Mouse (Mus musculus): ENCODE measurements around the gene Swap70. TPM values are rescaled to one million over a fixed set of nuclear protein-coding genes. Genes with fewer than 3 reads are reported as not detected.
A peak's percentile ranks its signal among the peaks of the same experiment; 100 is the strongest.

Swap70 gene
- polyA plus RNA-seq, 1 experiment = 4.9 TPM

DNA sequence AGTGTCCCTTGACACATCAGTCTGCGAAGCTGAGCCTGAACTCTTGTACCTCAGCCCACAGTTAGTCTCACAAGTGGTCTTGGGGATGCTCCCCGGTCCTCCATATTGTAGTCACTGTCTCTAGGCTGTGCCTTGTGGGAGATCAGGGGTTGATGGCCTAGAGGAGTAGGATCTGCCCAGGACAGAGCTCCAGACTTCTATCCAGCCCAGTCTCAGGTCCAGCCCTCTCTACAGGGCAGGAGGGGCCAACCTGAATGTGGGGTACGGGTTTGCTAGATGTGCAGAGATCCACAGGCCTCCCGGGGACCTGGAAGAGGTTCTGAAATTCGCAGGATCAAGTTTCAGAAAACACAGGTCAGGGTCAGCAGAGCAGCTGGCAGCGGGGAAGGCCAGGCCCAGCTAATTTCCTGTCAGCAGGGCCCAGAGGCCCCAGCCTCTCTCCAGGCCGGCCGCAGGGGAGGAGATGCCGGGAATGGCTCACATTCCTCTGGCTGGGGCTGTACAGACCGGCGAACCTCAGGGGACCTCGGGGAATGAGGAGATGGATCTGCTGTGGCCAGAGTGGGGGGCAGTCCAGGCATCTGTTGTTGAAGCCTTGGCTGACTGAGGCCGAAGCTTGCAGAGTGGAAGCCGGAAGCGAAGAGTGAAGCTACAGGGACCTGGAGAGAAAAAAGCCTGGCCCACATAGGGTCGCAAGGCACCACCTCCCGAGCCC, 75.5 kb downstream of the Swap70 start:
- Histone ChIP-seq H3K4me3 (ENCODE audit: insufficient read depth, low read depth, low read length) (no peak overlapping the region), H3K27ac (replicated peaks; ENCODE audit: low read depth, low read length) (peak overlapping the region; percentile 83)

DNA sequence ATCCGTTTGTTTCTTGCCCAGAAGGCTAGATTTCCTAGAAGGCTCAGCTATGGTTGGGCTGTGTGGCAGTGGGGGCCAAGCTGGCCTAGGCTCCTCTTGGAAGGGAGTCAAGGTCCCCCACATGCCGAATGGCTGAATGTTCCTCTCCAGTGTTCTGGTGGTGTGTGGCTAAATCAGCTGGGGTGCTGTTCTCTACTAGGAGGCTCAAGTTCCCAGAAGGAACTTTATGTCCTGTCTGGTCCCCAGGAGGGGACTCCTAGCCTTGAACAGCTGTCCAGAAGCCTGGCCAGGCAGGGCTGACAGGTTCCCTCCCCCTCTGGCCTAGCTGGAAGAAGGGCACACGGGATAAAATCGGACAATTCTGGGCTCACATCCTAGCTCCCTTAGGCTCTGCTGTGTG, 76.1 kb downstream of the Swap70 start:
- no peak overlapping the region for H3K4me3 ChIP-seq (ENCODE audit: insufficient read depth, low read depth, low read length)
- peaks cover 17% of the 10 kb centered on the region for H3K4me1 ChIP-seq (ENCODE audit: control insufficient read depth, insufficient read depth, insufficient read length, low read length)
- peak overlapping the region; percentile 83 for H3K27ac ChIP-seq (replicated peaks; ENCODE audit: low read depth, low read length)

More for the DNA sequence above, 75.5 kb downstream of the Swap70 start:
- peaks cover 17% of the 10 kb centered on the region for H3K4me1 ChIP-seq (ENCODE audit: control insufficient read depth, insufficient read depth, insufficient read length, low read length)

DNA sequence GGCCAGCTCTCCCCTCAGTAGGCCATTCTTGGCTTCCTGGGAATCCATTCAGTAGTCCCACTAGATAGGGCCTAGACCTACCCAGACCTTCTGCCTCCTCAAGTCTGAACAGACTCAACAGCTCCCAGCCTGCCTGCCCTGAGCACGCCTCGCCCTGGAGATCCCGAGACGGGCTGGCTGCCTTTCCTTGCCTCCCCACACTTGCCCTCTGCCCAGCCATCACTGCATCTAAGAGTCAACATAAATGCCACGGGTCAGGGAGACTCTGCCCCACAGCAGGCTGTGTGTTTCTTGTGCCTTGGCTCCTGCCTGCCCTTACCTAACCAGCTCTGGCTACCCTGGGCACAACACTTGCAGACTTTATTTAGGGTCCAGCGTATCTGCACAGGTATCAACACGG, 76.6 kb downstream of the Swap70 start:
- Histone ChIP-seq H3K27ac (replicated peaks; ENCODE audit: low read depth, low read length) (peak overlapping the region; percentile 15), H3K4me3 (ENCODE audit: insufficient read depth, low read depth, low read length) (no peak overlapping the region), H3K4me1 (ENCODE audit: control insufficient read depth, insufficient read depth, insufficient read length, low read length) (peaks cover 17% of the 10 kb centered on the region)

GRCm38 (mm10) chr7:110298739-110299410, 77.4 kb downstream of the Swap70 start:
- Histone ChIP-seq H3K27ac (replicated peaks; ENCODE audit: low read depth, low read length) (no peak overlapping the region), H3K4me3 (ENCODE audit: insufficient read depth, low read depth, low read length) (no peak overlapping the region), H3K4me1 (ENCODE audit: control insufficient read depth, insufficient read depth, insufficient read length, low read length) (peaks cover 17% of the 10 kb centered on the region)

DNA sequence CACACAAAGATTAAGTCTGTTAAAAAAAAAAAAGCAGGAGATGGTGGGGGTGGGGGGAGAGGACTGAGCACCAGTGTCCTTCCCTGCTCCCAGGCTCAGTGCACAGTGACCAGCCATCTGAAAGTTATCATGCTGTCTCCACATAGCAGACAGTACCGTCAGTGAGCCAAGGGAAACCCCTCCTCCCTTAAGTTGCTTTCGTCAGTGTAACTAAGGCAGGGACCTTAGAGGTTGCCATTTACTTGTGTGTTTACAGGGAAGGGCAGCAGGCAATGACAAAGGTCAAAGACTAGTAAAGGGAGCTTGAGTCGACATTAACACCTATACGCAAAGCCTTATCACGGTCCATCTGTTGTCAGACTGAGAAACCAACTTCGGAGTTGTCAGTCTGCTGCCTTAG, 81.4 kb downstream of the Swap70 start:
- H3K27ac ChIP-seq (replicated peaks; ENCODE audit: low read depth, low read length) = no peak overlapping the region
- no peak overlapping the region for H3K4me3 ChIP-seq (ENCODE audit: insufficient read depth, low read depth, low read length)
- H3K4me1 ChIP-seq (ENCODE audit: control insufficient read depth, insufficient read depth, insufficient read length, low read length) = 0 out of 2 replicates have a peak, but pooled peaks cover 5% of the 10 kb centered on the region

DNA sequence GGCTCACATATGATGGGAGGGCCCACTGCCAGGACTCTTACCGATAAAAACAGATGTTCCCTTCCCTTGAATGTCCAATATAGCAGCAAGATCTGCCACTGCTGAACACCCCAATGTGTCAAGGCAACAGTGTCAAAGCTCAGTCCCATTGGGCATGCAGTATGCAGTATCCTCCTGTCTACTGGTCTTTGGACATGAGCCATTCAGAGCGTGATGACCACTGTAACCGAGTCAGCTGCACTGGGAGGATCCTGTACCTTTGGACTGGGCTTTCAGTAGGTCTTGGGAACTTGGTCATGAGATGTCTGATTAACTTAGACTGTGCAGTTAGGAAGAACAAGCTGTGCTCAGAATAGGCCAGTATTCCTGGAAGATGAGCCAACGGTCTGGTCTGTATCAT, 84.0 kb downstream of the Swap70 start:
- Histone ChIP-seq H3K4me1 (ENCODE audit: control insufficient read depth, insufficient read depth, insufficient read length, low read length) (0 out of 2 replicates have a peak, but pooled peaks cover 3% of the 10 kb centered on the region), H3K27ac (replicated peaks; ENCODE audit: low read depth, low read length) (no peak overlapping the region), H3K4me3 (ENCODE audit: insufficient read depth, low read depth, low read length) (no peak overlapping the region)

DNA sequence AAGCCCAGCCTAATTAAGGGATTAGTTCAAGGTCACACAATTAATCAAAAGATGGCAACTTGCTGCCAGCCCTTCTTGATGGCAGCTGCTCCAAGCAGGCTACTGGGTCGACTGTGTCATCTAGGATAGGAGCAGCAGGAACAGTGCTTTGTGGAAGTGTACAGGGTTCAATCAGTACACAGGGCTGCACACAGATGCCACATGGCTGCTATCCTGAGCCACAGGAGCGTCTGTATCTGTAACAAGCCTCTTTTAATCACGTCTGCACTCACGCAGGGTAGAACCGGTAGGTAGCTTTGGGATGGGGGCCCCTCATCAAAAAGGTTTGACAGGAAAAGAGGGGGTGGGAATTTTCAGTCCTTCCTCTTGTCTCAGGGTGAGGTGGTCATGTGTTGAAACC, 84.8 kb downstream of the Swap70 start:
- 0 out of 2 replicates have a peak, but pooled peaks cover 3% of the 10 kb centered on the region for H3K4me1 ChIP-seq (ENCODE audit: control insufficient read depth, insufficient read depth, insufficient read length, low read length)
- H3K4me3 ChIP-seq (ENCODE audit: insufficient read depth, low read depth, low read length) = no peak overlapping the region
- no peak overlapping the region for H3K27ac ChIP-seq (replicated peaks; ENCODE audit: low read depth, low read length)

DNA sequence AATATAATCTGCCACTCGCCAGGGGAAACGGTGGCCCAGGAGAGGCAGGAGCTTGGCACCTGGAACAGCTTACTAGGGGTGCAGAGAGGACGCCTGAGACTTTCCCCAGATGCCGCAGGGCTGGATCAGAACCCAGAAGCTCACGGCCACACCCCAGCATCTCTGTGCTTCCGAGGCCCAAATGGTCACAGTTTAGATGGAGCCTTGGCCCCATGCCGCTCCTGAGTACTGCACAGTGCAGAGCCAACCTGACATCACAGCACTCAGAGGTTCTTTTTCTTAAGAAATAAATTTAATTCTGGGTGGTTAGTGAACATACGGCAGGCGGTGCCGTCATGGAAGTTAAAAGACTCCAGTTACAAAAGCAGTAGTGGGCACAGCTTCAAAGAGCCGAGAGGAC, 86.2 kb downstream of the Swap70 start:
- H3K4me1 ChIP-seq (ENCODE audit: control insufficient read depth, insufficient read depth, insufficient read length, low read length) = 0 out of 2 replicates have a peak, but pooled peaks cover 3% of the 10 kb centered on the region
- no peak overlapping the region for H3K27ac ChIP-seq (replicated peaks; ENCODE audit: low read depth, low read length)

GRCm38 (mm10) chr7:110309246-110309645, 87.7 kb downstream of the Swap70 start:
- Histone ChIP-seq H3K4me3 (ENCODE audit: insufficient read depth, low read depth, low read length) (no peak overlapping the region), H3K4me1 (ENCODE audit: control insufficient read depth, insufficient read depth, insufficient read length, low read length) (peaks cover 5% of the 10 kb centered on the region; the same call in 1 of the 2 replicates), H3K27ac (replicated peaks; ENCODE audit: low read depth, low read length) (no peak overlapping the region)

More for the DNA sequence above, 86.2 kb downstream of the Swap70 start:
- H3K4me3 ChIP-seq (ENCODE audit: insufficient read depth, low read depth, low read length) = no peak overlapping the region

GRCm38 (mm10) chr7:110313392-110314055, 92.0 kb downstream of the Swap70 start:
- Histone ChIP-seq H3K4me3 (ENCODE audit: insufficient read depth, low read depth, low read length) (no peak overlapping the region), H3K27ac (replicated peaks; ENCODE audit: low read depth, low read length) (0 out of 2 replicates have a peak overlapping the region, but pooled peaks have one; percentile 5), H3K4me1 (ENCODE audit: control insufficient read depth, insufficient read depth, insufficient read length, low read length) (peaks cover 4% of the 10 kb centered on the region; the same call in 1 of the 2 replicates)

DNA sequence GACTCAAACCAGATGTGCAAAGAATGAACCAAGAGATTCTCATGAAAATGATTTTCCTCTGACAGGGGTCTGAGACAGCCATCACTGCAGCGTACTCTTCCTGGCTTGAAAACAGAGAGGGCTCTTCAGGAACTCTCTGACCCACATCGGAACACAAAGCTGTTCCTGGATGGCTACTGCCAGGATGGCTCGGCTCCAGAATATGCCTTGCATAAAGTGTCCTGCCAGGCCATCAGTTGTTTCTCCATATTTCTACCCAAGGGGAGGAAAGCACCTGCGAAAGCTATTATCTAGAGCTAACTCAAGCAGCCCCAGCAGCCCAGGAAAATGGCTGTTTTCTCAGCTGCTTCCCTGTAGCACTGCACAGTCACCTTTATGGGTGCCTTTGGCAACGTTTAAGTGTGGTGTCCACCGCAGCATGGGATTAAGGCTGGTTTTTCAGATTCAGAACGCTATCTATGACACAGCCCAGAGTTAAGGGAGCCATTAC, 92.9 kb downstream of the Swap70 start:
- Histone ChIP-seq H3K4me3 (ENCODE audit: insufficient read depth, low read depth, low read length) (no peak overlapping the region), H3K27ac (replicated peaks; ENCODE audit: low read depth, low read length) (peak overlapping the region; percentile 40; the same call in 1 of the 2 replicates), H3K4me1 (ENCODE audit: control insufficient read depth, insufficient read depth, insufficient read length, low read length) (peaks cover 4% of the 10 kb centered on the region; the same call in 1 of the 2 replicates)

DNA sequence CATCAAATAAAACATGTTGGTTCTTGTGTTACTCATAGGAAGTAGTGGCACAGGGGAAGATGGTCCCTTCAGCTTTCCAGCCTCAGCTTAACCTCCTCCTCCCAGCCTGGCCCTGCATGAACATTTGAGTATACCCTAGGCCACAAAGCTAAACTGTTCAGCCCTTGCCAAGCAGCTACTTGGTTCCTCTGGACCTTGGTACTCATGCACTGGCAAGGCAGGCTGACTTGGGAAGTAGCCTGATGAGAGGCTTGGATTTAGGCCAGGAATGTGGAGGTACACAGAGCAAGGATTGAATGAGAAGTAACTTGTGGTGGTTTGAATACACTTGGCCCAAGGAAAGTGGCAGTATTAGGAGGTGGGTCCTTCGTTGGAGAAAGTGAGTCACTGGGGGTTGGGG, 93.8 kb downstream of the Swap70 start:
- H3K27ac ChIP-seq (replicated peaks; ENCODE audit: low read depth, low read length) = no peak overlapping the region
- no peak overlapping the region for H3K4me3 ChIP-seq (ENCODE audit: insufficient read depth, low read depth, low read length)

GRCm38 (mm10) chr7:110317412-110317811, 95.9 kb downstream of the Swap70 start:
- Histone ChIP-seq H3K27ac (replicated peaks; ENCODE audit: low read depth, low read length) (no peak overlapping the region), H3K4me1 (ENCODE audit: control insufficient read depth, insufficient read depth, insufficient read length, low read length) (peaks cover 4% of the 10 kb centered on the region; the same call in 1 of the 2 replicates), H3K4me3 (ENCODE audit: insufficient read depth, low read depth, low read length) (no peak overlapping the region)

More for the DNA sequence above, 93.8 kb downstream of the Swap70 start:
- peaks cover 4% of the 10 kb centered on the region; the same call in 1 of the 2 replicates for H3K4me1 ChIP-seq (ENCODE audit: control insufficient read depth, insufficient read depth, insufficient read length, low read length)

GRCm38 (mm10) chr7:110318971-110319519, 97.5 kb downstream of the Swap70 start:
- no peak overlapping the region for H3K4me3 ChIP-seq (ENCODE audit: insufficient read depth, low read depth, low read length)
- H3K4me1 ChIP-seq (ENCODE audit: control insufficient read depth, insufficient read depth, insufficient read length, low read length) = peaks cover 4% of the 10 kb centered on the region; the same call in 1 of the 2 replicates
- H3K27ac ChIP-seq (replicated peaks; ENCODE audit: low read depth, low read length) = no peak overlapping the region

DNA sequence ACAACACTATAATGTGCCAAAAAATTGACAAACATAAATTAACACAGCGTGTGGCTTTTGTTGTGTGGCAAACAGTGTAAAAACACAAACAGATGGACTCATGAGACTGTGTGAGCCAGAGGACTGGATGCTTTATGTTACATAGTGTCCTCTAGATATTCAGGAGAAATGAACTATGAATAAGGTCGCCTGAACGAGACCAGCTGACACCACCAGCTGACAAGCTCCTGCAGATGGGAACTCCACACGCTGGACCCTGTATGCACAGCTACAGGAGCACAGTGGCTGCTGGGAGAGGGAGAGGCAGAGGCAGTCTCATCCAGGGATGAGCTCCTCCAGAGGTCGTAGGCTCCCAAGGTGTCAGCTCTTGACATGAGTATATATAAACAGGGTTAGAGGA, 99.6 kb downstream of the Swap70 start:
- Histone ChIP-seq H3K4me3 (ENCODE audit: insufficient read depth, low read depth, low read length) (no peak overlapping the region), H3K4me1 (ENCODE audit: control insufficient read depth, insufficient read depth, insufficient read length, low read length) (peaks cover 3% of the 10 kb centered on the region; the same call in 1 of the 2 replicates), H3K27ac (replicated peaks; ENCODE audit: low read depth, low read length) (no peak overlapping the region)

Data from brown adipose tissue, adult 24 weeks (tissue).